Mouse (Mus musculus) embryonic facial prominence, embryonic 11.5 days (tissue): ENCODE data around the gene Gpr179. TPM values are rescaled to one million over a fixed set of nuclear protein-coding genes. Genes with fewer than 3 reads are reported as not detected.

Source experiments
- ATAC-seq: fragments of 200-750 bp; cut with Nextera tagmentation; replicated peaks from 2 replicates; pipeline ENCODE4 v1.8.0; 2017; ENCODE audit warnings: low read depth; ENCODE audit not compliant: insufficient number of reproducible peaks, low FRiP score, low TSS enrichment
- DNase-seq: peaks from one replicate; pipeline ENCODE4 v3.0.0-alpha.2; 2015; ENCODE audit warnings: low spot score
- H3K27ac ChIP-seq: fragments of 300-500 bp; sonication (generic); replicated peaks from 2 replicates; pipeline ENCODE4 v1.5.1; 2014; ENCODE audit warnings: mild to moderate bottlenecking, low read depth, low read length, control low read depth
- H3K27me3 ChIP-seq: fragments of 300-500 bp; sonication (generic); 2 replicates; pipeline ENCODE4 v1.6.1; 2014; ENCODE audit warnings: mild to moderate bottlenecking, low read length, moderate library complexity, mixed read lengths; ENCODE audit not compliant: control insufficient read depth, insufficient read depth
- H3K36me3 ChIP-seq: fragments of 300-500 bp; sonication (generic); replicated peaks from 2 replicates; pipeline ENCODE4 v1.6.1; 2014; ENCODE audit warnings: low read depth, mild to moderate bottlenecking, low read length, moderate library complexity, mixed read lengths; ENCODE audit not compliant: control insufficient read depth, insufficient read depth
- H3K4me1 ChIP-seq: fragments of 300-500 bp; sonication (generic); 2 replicates; pipeline ENCODE4 v1.6.1; 2014; ENCODE audit warnings: low read length, mixed read lengths; ENCODE audit not compliant: control insufficient read depth, insufficient read depth
- H3K4me2 ChIP-seq: fragments of 300-500 bp; sonication (generic); 2 replicates; pipeline ENCODE4 v1.6.1; 2014; ENCODE audit warnings: low read depth, mild to moderate bottlenecking, control low read depth, low read length, moderate library complexity
- H3K4me3 ChIP-seq: fragments of 300-500 bp; sonication (generic); 2 replicates; pipeline ENCODE4 v1.5.1; 2014; ENCODE audit warnings: low read depth, low read length, control low read depth
- H3K9ac ChIP-seq: fragments of 300-500 bp; sonication (generic); replicated peaks from 2 replicates; pipeline ENCODE4 v1.6.1; 2014; ENCODE audit warnings: mild to moderate bottlenecking, control low read depth, low read length
- H3K9me3 ChIP-seq: fragments of 300-500 bp; sonication (generic); replicated peaks from 2 replicates; pipeline ENCODE4 v1.6.1; 2016; ENCODE audit warnings: mild to moderate bottlenecking, low read length, inconsistent platforms, mixed read lengths; ENCODE audit not compliant: control insufficient read depth
- WGBS: fragments of 180-500 bp; shearing (Covaris S2); extraction: QIAGEN DNeasy Blood & Tissue Kit; methylation state at CpG from one replicate; pipeline ENCODE4 v1.1.7; 2014; 5-methylcytosine and 5-hydroxymethylcytosine counted together
- polyA plus RNA-seq: library from polyadenylated mRNA; unstranded; fragments of >200 nt; fragmentation: Nextera tagmentation; extraction: Ambion mirVana; gene quantifications from 2 replicates; pipeline ENCODE4 v1.2.1, GENCODE M21; 2014

The Gpr179 gene
- 0.01 and 0.04 TPM in 2 replicates for polyA plus RNA-seq

GRCm38 (mm10) chr11:97352027-97352684 lies at the start of gene Gpr179:
TSS of gene Gpr179 (minus strand) at chr11:97352077.
- 59% methylated on average over 3 of the region's 3 CpGs for WGBS
- no peak for DNase-seq

GRCm38 (mm10) chr11:97401082-97401481 lies 49.2 kb upstream of the Gpr179 start:
- Histone ChIP-seq H3K9ac (no peak overlapping the region), H3K4me2 (no peak overlapping the region), H3K27ac (no peak overlapping the region), H3K36me3 (peaks cover 3% of the 10 kb centered on the region), H3K4me3 (no peak overlapping the region), H3K9me3 (no peaks in the 10 kb centered on the region), H3K4me1 (peaks cover 12% of the 10 kb centered on the region), H3K27me3 (peaks cover 1% of the 10 kb centered on the region; the same call in 1 of the 2 replicates)
- ATAC-seq (no peak), DNase-seq (no peak)
- 20% methylated on average over 6 of the region's 6 CpGs for WGBS

More at GRCm38 (mm10) chr11:97352027-97352684, at the start of gene Gpr179:
- no peaks in the 10 kb centered on the region for H3K4me1 ChIP-seq
- H3K27ac ChIP-seq, result no peak within 1 kb of the TSS
- H3K36me3 ChIP-seq, result no peaks in the 10 kb centered on the region
- no peak within 1 kb of the TSS for H3K4me3 ChIP-seq
- ATAC-seq, result no peak
- H3K27me3 ChIP-seq, result no peaks in the 10 kb centered on the region
- no peaks in the 10 kb centered on the region for H3K9me3 ChIP-seq
- H3K4me2 ChIP-seq, result no peak within 1 kb of the TSS
- no peak within 1 kb of the TSS for H3K9ac ChIP-seq

- Histone ChIP-seq H3K9ac (no peak overlapping the region), H3K27ac (no peak overlapping the region)
- peak; percentile 40 for ATAC-seq
Observed at GRCm38 (mm10) chr11:97399958-97400710, 48.3 kb upstream of the Gpr179 start.

GRCm38 (mm10) chr11:97398506-97398905 lies 46.6 kb upstream of the Gpr179 start:
- Histone ChIP-seq H3K27me3 (no peaks in the 10 kb centered on the region), H3K4me3 (no peak overlapping the region), H3K9me3 (no peaks in the 10 kb centered on the region), H3K4me2 (no peak overlapping the region), H3K27ac (no peak overlapping the region), H3K36me3 (peaks cover 4% of the 10 kb centered on the region), H3K4me1 (peaks cover 4% of the 10 kb centered on the region; the same call in 1 of the 2 replicates), H3K9ac (no peak overlapping the region)
- ATAC-seq (no peak), DNase-seq (no peak)
- WGBS, result 73% methylated on average over 2 of the region's 2 CpGs

More at GRCm38 (mm10) chr11:97399958-97400710, 48.3 kb upstream of the Gpr179 start:
- 5% methylated on average over 23 of the region's 23 CpGs for WGBS
- Histone ChIP-seq H3K4me2 (peak overlapping the region; percentile 68), H3K9me3 (no peaks in the 10 kb centered on the region), H3K4me1 (peaks cover 7% of the 10 kb centered on the region), H3K4me3 (peak overlapping the region; percentile 26), H3K27me3 (no peaks in the 10 kb centered on the region), H3K36me3 (peaks cover 4% of the 10 kb centered on the region)
- DNase-seq, result peak; percentile 91

GRCm38 (mm10) chr11:97394146-97394545 lies 42.3 kb upstream of the Gpr179 start:
- ATAC-seq, result no peak
- DNase-seq, result no peak
- H3K4me2 ChIP-seq, result no peak overlapping the region
- no peaks in the 10 kb centered on the region for H3K27me3 ChIP-seq
- WGBS, result 74% methylated on average over 11 of the region's 11 CpGs
- no peak overlapping the region for H3K27ac ChIP-seq
- peaks cover 11% of the 10 kb centered on the region for H3K36me3 ChIP-seq
- no peak overlapping the region for H3K4me3 ChIP-seq
- H3K4me1 ChIP-seq, result no peaks in the 10 kb centered on the region
- no peak overlapping the region for H3K9ac ChIP-seq
- no peaks in the 10 kb centered on the region for H3K9me3 ChIP-seq

GRCm38 (mm10) chr11:97393658-97394057 lies 41.8 kb upstream of the Gpr179 start:
- Histone ChIP-seq H3K27me3 (no peaks in the 10 kb centered on the region), H3K9ac (no peak overlapping the region), H3K27ac (no peak overlapping the region), H3K4me3 (no peak overlapping the region), H3K4me1 (no peaks in the 10 kb centered on the region), H3K4me2 (no peak overlapping the region), H3K9me3 (no peaks in the 10 kb centered on the region), H3K36me3 (peaks cover 11% of the 10 kb centered on the region)
- ATAC-seq (no peak), DNase-seq (no peak)
- 72% methylated on average over 11 of the region's 11 CpGs for WGBS

- H3K4me2 ChIP-seq, result no peak overlapping the region
- H3K36me3 ChIP-seq, result peaks cover 7% of the 10 kb centered on the region
- no peak overlapping the region for H3K27ac ChIP-seq
- H3K27me3 ChIP-seq, result no peaks in the 10 kb centered on the region
- ATAC-seq (no peak), DNase-seq (no peak)
- WGBS, result 90% methylated on average over 8 of the region's 8 CpGs
- H3K9me3 ChIP-seq, result no peaks in the 10 kb centered on the region
- no peak overlapping the region for H3K4me3 ChIP-seq
- no peak overlapping the region for H3K9ac ChIP-seq
- no peaks in the 10 kb centered on the region for H3K4me1 ChIP-seq
Observed at GRCm38 (mm10) chr11:97389127-97389526, 37.2 kb upstream of the Gpr179 start.

- Histone ChIP-seq H3K4me2 (no peak overlapping the region), H3K9ac (no peak overlapping the region), H3K9me3 (no peaks in the 10 kb centered on the region), H3K27me3 (no peaks in the 10 kb centered on the region), H3K4me1 (no peaks in the 10 kb centered on the region), H3K27ac (no peak overlapping the region), H3K4me3 (no peak overlapping the region), H3K36me3 (peaks cover 9% of the 10 kb centered on the region)
- DNase-seq (no peak), ATAC-seq (no peak)
- WGBS, result 94% methylated on average over 2 of the region's 2 CpGs
Observed at GRCm38 (mm10) chr11:97387811-97388210, 35.9 kb upstream of the Gpr179 start.
